Mouse (Mus musculus) liver, postnatal 0 days (tissue): ENCODE measurements around the gene Bach2.

ENCODE experiments used
- CTCF ChIP-seq: sonication (generic); IDR thresholded peaks from 2 replicates; pipeline ENCODE4 v1.5.1; 2016; ENCODE audit warnings: antibody characterized with exemption, low read depth
- EP300 ChIP-seq: IDR thresholded peaks from 2 replicates; pipeline ENCODE4 v1.6.1; 2016; ENCODE audit warnings: antibody characterized with exemption, low read depth, mild to moderate bottlenecking

DNA sequence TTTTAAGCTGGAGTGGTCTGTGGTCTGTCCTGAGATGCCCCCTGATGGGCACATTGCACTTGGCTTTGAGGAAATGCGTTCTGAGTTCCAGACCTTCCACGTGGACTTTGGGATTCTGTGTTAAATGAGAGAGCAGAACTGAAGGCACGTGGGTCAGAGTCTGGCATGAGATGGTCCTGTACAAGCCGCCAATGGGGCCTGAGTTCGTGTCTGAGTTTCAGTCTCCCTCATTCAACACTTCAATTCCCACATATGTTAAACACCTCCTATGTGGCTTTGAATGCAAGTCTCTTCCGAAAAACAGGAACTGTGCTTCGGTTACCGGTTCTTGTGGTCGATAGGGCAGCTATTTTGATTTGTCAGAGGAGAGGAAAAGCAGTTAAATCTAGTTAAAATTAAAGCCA is 10.4 kb downstream of the Bach2 start:
- TF ChIP-seq CTCF (no peak), EP300 (no peak)
